17 mouse cellular contexts compared by ENCODE assay signal in genomic region chr1:120910801-120911200, GRCm38 (mm10).
DNase-seq lines count a peak whose midpoint lies in the region; ATAC-seq lines count a peak whose summit lies in the region.
"Had no signal": no experiment of that assay in that cellular context is flagged by ENCODE, and none has a peak within 500 bp of the region (broad histone marks: within the 10 kb centered on the region; RNA-seq: fewer than 3 reads in every experiment).

No protein-coding gene starts in this region.

- H3K4me1 ChIP-seq in hindbrain, embryonic 10.5 days (replicated peaks), result peaks cover 16% of the 10 kb centered on the region
- H3K4me1 ChIP-seq in neural tube, embryonic 11.5 days (ENCODE audit: control insufficient read depth, insufficient read depth, low read length), result no peaks in the 10 kb centered on the region
- H3K4me1 ChIP-seq: heart, embryonic 12.5 days had no signal

- H3K9ac ChIP-seq in neural tube, embryonic 11.5 days (ENCODE audit: low read length), result no peak overlapping the region
- H3K9ac ChIP-seq: forebrain, postnatal 0 days; heart, embryonic 12.5 days; lung, embryonic 14.5 days had no signal

- no peak overlapping the region for H3K4me2 ChIP-seq in neural tube, embryonic 11.5 days (ENCODE audit: low read depth)
- H3K4me2 ChIP-seq: heart, embryonic 12.5 days; lung, embryonic 14.5 days had no signal

- peak; percentile 21 to 70 for DNase-seq in adrenal gland, adult (ENCODE audit: inconsistent age in 2 of 2, low spot score in 1 of 2)
- DNase-seq in adrenal gland, postnatal 4 days (ENCODE audit: low spot score in 2 of 2), result no peak
- peak; percentile 12 to 35 for DNase-seq in adrenal gland, postnatal 36 days
- DNase-seq in hindbrain, embryonic 10.5 days (ENCODE audit: low spot score), result peak; percentile 10
- DNase-seq in neural tube, embryonic 11.5 days (ENCODE audit: low spot score), result peak; percentile 54
- no peak for DNase-seq in kidney, postnatal 25 days
- DNase-seq in yolk sac, embryonic 10.5 days (ENCODE audit: low spot score), result no peak
- no peak for DNase-seq in thymus, postnatal 10 days (ENCODE audit: low spot score in 2 of 2)
- DNase-seq: forebrain, postnatal 0 days; gastrocnemius, postnatal 25 days; heart, postnatal 4 days; kidney, adult 11 months; kidney, postnatal 10 days; lung, embryonic 14.5 days; thymus, postnatal 14 days had no signal

- peaks cover 27% of the 10 kb centered on the region for H3K27me3 ChIP-seq in hindbrain, embryonic 10.5 days (ENCODE audit: insufficient read depth, poor library complexity, severe bottlenecking)
- no peaks in the 10 kb centered on the region for H3K27me3 ChIP-seq in neural tube, embryonic 11.5 days (ENCODE audit: control insufficient read depth, insufficient read depth, low read length)
- H3K27me3 ChIP-seq: heart, embryonic 12.5 days had no signal

- no peak overlapping the region for H3K4me3 ChIP-seq in hindbrain, embryonic 10.5 days
- no peak overlapping the region for H3K4me3 ChIP-seq in neural tube, embryonic 11.5 days (ENCODE audit: low read depth, low read length)
- H3K4me3 ChIP-seq: erythroblast, embryonic 14.5 days; heart, embryonic 12.5 days had no signal

- no peaks in the 10 kb centered on the region for H3K36me3 ChIP-seq in hindbrain, embryonic 10.5 days
- no peaks in the 10 kb centered on the region for H3K36me3 ChIP-seq in neural tube, embryonic 11.5 days (ENCODE audit: control insufficient read depth, insufficient read depth, low read length)
- H3K36me3 ChIP-seq: heart, embryonic 12.5 days had no signal

- 61% methylated on average over 6 of the region's 6 CpGs for WGBS in hindbrain, embryonic 10.5 days
- WGBS in neural tube, embryonic 11.5 days, result 46% methylated on average over 6 of the region's 6 CpGs

- H3K9me3 ChIP-seq in hindbrain, embryonic 10.5 days, result no peaks in the 10 kb centered on the region
- H3K9me3 ChIP-seq in neural tube, embryonic 11.5 days (ENCODE audit: control insufficient read depth, low read length), result no peaks in the 10 kb centered on the region
- H3K9me3 ChIP-seq: heart, embryonic 12.5 days had no signal

- no peak overlapping the region for H3K27ac ChIP-seq in hindbrain, embryonic 10.5 days
- no peak overlapping the region for H3K27ac ChIP-seq in neural tube, embryonic 11.5 days (ENCODE audit: low read depth, low read length)

- peak; percentile 57 for ATAC-seq in neural tube, embryonic 11.5 days (ENCODE audit: insufficient read depth, low FRiP score, low TSS enrichment)
- ATAC-seq: forebrain, postnatal 0 days had no signal

Comparison
In these comparisons a context has a peak if more than half of its experiments do, and no peak if none do; other contexts are left out.
1. DNase-seq: peak in adrenal gland, adult (2 of 2), adrenal gland, postnatal 36 days (2 of 2), hindbrain, embryonic 10.5 days (single experiment) and neural tube, embryonic 11.5 days (single experiment); none in adrenal gland, postnatal 4 days (0 of 2), kidney, postnatal 25 days (0 of 2), yolk sac, embryonic 10.5 days (single experiment) and thymus, postnatal 10 days (0 of 2).